Mouse (Mus musculus): ENCODE results near the gene Gm20388. TPM values are rescaled to one million over a fixed set of nuclear protein-coding genes. Genes with fewer than 3 reads are reported as not detected.

Gene Gm20388
- polyA plus RNA-seq, 1 experiment from 2014 or later = not detected

- no peaks in the 10 kb centered on the region for H3K27me3 ChIP-seq
- ATAC-seq (replicated peaks; ENCODE audit: insufficient number of reproducible peaks, insufficient read depth, low FRiP score, low read depth) = no peak
- H3K9ac ChIP-seq = no peak overlapping the region
- no peak overlapping the region for H3K27ac ChIP-seq
- no peaks in the 10 kb centered on the region for H3K9me3 ChIP-seq (replicated peaks)
- 85% methylated on average over 15 of the region's 15 CpGs for WGBS
- H3K4me2 ChIP-seq = no peak overlapping the region
- H3K4me3 ChIP-seq = no peak overlapping the region
- peaks cover 4% of the 10 kb centered on the region for H3K36me3 ChIP-seq
- H3K4me1 ChIP-seq (replicated peaks) = no peaks in the 10 kb centered on the region
Observed at GRCm38 (mm10) chr8:123840578-123841345, 3930.1 kb downstream of the Gm20388 start.

GRCm38 (mm10) chr8:123842086-123842485, 3931.4 kb downstream of the Gm20388 start:
- no peak overlapping the region for H3K4me2 ChIP-seq
- H3K9me3 ChIP-seq (replicated peaks) = no peaks in the 10 kb centered on the region
- WGBS = 88% methylated on average over 12 of the region's 12 CpGs
- H3K36me3 ChIP-seq = no peaks in the 10 kb centered on the region
- H3K27ac ChIP-seq = no peak overlapping the region
- no peaks in the 10 kb centered on the region for H3K27me3 ChIP-seq
- no peaks in the 10 kb centered on the region for H3K4me1 ChIP-seq (replicated peaks)
- no peak overlapping the region for H3K9ac ChIP-seq
- H3K4me3 ChIP-seq = no peak overlapping the region
- ATAC-seq (replicated peaks; ENCODE audit: insufficient number of reproducible peaks, insufficient read depth, low FRiP score, low read depth) = no peak

DNA sequence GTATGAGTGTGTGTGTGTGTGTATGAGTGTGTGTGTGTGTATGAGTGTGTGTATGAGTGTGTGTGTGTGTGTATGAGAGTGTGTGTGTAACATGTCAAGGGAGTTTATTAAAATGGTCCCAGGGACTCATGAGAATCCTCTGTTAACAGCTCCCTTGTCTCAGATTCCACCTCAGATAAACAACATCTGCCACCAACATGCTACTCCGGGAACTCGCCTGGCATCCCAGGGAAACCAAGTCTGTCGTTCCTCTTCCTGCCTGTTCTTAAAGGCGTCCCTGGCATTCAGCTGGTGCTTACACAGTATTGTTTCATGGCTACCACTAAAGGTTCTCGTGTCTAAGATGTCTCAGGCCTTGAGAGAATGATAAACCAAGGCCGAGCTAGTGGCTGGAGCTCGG, 3933.7 kb downstream of the Gm20388 start:
- no peak overlapping the region for H3K4me3 ChIP-seq
- no peaks in the 10 kb centered on the region for H3K27me3 ChIP-seq
- 80% methylated on average over 7 of the region's 7 CpGs for WGBS
- H3K36me3 ChIP-seq = no peaks in the 10 kb centered on the region
- no peaks in the 10 kb centered on the region for H3K9me3 ChIP-seq (replicated peaks)
- no peaks in the 10 kb centered on the region for H3K4me1 ChIP-seq (replicated peaks)
- H3K9ac ChIP-seq = no peak overlapping the region
- H3K4me2 ChIP-seq = no peak overlapping the region
- H3K27ac ChIP-seq = no peak overlapping the region
- no peak for ATAC-seq (replicated peaks; ENCODE audit: insufficient number of reproducible peaks, insufficient read depth, low FRiP score, low read depth)

DNA sequence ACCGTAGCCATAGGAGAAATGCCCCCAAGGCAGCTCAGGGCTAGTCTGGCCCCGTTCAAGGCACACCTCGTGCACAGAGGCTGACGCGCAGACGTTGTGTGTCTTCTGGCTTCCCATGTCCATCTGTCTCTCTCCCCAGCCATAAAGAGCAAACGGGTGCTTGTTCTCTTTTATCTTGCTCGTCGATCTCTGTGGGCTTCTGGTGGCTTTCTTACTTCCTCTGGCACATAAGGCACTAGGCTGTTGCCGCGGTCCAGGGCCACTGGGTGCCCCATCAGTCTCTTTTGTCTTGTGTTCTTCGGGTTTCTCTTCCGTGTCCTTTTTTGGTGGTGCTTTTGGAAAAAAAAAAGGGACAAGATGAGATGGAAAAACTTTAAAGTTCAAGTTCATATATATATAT, 3934.5 kb downstream of the Gm20388 start:
- no peaks in the 10 kb centered on the region for H3K36me3 ChIP-seq
- no peak for ATAC-seq (replicated peaks; ENCODE audit: insufficient number of reproducible peaks, insufficient read depth, low FRiP score, low read depth)
- H3K4me1 ChIP-seq (replicated peaks) = no peaks in the 10 kb centered on the region
- no peaks in the 10 kb centered on the region for H3K9me3 ChIP-seq (replicated peaks)
- WGBS = 78% methylated on average over 13 of the region's 13 CpGs
- H3K27me3 ChIP-seq = no peaks in the 10 kb centered on the region
- H3K4me3 ChIP-seq = no peak overlapping the region
- H3K9ac ChIP-seq = no peak overlapping the region
- H3K27ac ChIP-seq = no peak overlapping the region
- no peak overlapping the region for H3K4me2 ChIP-seq

DNA sequence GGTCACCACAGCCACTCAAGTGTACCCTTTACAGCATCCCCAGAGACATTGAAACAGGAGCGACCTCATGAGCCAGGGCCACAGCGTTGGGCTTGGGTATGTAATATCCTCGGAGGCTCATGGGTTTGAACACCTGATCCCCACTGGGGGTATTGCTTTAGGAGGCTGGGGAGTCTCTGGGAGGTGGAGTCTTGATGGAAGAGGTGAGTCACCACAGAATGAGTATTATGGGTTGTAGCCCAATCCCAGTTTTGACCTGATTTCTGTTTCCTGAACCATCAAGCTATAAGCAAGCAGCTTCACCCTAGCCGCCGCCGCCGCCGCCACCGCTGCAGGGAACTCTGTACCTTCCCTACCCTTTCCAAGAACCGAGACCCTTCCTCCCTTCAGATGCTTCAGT, 3935.3 kb downstream of the Gm20388 start:
- Histone ChIP-seq H3K27me3 (no peaks in the 10 kb centered on the region), H3K4me1 (replicated peaks) (no peaks in the 10 kb centered on the region), H3K9ac (no peak overlapping the region), H3K4me3 (no peak overlapping the region), H3K4me2 (no peak overlapping the region), H3K36me3 (no peaks in the 10 kb centered on the region), H3K9me3 (replicated peaks) (no peaks in the 10 kb centered on the region), H3K27ac (no peak overlapping the region)
- no peak for ATAC-seq (replicated peaks; ENCODE audit: insufficient number of reproducible peaks, insufficient read depth, low FRiP score, low read depth)
- 92% methylated on average over 10 of the region's 10 CpGs for WGBS

DNA sequence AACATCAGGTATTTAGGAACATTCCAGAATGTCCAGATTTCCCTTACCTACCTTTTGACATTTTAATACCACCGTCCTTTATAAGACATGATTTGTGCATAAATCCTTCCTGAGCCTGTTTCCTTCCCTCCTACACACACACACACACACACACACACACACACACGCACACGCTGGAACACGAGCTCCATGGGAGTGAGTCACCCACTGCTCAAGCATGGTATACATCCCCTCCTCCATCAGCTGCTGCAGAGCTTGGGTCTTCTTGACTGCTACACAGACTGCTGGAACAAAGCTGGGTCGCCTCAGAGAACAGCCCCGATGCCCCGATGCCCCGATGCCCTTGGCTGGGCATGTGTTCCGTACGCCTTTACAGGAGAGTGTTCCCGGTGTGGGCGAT, 3935.9 kb downstream of the Gm20388 start:
- Histone ChIP-seq H3K4me1 (replicated peaks) (no peaks in the 10 kb centered on the region), H3K9ac (no peak overlapping the region), H3K4me2 (no peak overlapping the region), H3K36me3 (no peaks in the 10 kb centered on the region), H3K27ac (no peak overlapping the region), H3K9me3 (replicated peaks) (no peaks in the 10 kb centered on the region), H3K27me3 (no peaks in the 10 kb centered on the region), H3K4me3 (no peak overlapping the region)
- 78% methylated on average over 12 of the region's 12 CpGs for WGBS
- ATAC-seq (replicated peaks; ENCODE audit: insufficient number of reproducible peaks, insufficient read depth, low FRiP score, low read depth) = no peak

GRCm38 (mm10) chr8:123847546-123847945, 3936.9 kb downstream of the Gm20388 start:
- 65% methylated on average over 3 of the region's 3 CpGs for WGBS
- no peaks in the 10 kb centered on the region for H3K36me3 ChIP-seq
- no peaks in the 10 kb centered on the region for H3K4me1 ChIP-seq (replicated peaks)
- no peak overlapping the region for H3K4me3 ChIP-seq
- ATAC-seq (replicated peaks; ENCODE audit: insufficient number of reproducible peaks, insufficient read depth, low FRiP score, low read depth) = no peak
- no peak overlapping the region for H3K4me2 ChIP-seq
- no peak overlapping the region for H3K9ac ChIP-seq
- no peaks in the 10 kb centered on the region for H3K27me3 ChIP-seq
- no peaks in the 10 kb centered on the region for H3K9me3 ChIP-seq (replicated peaks)
- H3K27ac ChIP-seq = no peak overlapping the region

DNA sequence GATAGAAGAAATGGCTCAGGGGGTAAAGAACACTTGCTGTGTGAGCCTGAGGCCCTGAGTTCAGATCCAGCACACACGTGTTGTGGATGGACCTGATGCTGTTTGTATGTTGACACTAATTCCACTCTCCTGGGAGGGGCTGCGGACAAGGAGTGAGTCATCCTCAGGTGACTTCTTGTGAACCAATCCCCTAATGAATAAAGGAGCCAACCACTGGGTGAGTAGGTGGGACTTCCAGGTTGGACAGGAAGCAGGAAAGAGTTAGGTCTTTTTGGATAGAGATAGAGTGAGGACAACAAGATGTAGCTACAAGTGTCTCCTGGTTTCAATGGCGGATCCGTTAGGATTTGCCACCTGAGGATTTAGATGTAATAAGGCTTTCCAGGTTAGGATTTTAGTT, 3938.7 kb downstream of the Gm20388 start:
- Histone ChIP-seq H3K4me1 (replicated peaks) (no peaks in the 10 kb centered on the region), H3K36me3 (no peaks in the 10 kb centered on the region), H3K4me2 (no peak overlapping the region), H3K9ac (no peak overlapping the region), H3K9me3 (replicated peaks) (no peaks in the 10 kb centered on the region), H3K4me3 (no peak overlapping the region), H3K27me3 (no peaks in the 10 kb centered on the region), H3K27ac (no peak overlapping the region)
- 75% methylated on average over 4 of the region's 4 CpGs for WGBS
- no peak for ATAC-seq (replicated peaks; ENCODE audit: insufficient number of reproducible peaks, insufficient read depth, low FRiP score, low read depth)

DNA sequence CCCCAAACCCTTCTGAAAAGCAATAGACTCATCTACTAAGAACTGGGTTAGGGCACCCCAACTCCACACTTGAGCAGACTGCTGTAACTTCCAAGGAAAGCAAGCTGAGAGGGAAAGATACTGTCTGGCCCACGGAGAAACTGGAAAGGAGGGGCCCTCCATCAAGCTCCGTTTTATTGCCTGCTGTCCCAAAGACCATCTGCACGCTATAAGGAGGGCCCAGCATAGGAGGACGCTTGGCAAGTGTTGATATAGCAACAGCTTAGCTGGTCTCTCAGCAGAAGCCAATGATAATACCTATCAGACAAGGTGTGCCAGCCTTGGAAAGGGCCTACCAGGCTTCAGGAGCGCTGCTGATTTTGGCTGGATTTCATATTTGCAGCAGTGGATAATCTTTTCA, 3940.9 kb downstream of the Gm20388 start:
- no peak overlapping the region for H3K27ac ChIP-seq
- H3K27me3 ChIP-seq = no peaks in the 10 kb centered on the region
- H3K36me3 ChIP-seq = no peaks in the 10 kb centered on the region
- no peak for ATAC-seq (replicated peaks; ENCODE audit: insufficient number of reproducible peaks, insufficient read depth, low FRiP score, low read depth)
- H3K9me3 ChIP-seq (replicated peaks) = no peaks in the 10 kb centered on the region
- H3K4me3 ChIP-seq = no peak overlapping the region
- no peak overlapping the region for H3K9ac ChIP-seq
- H3K4me1 ChIP-seq (replicated peaks) = no peaks in the 10 kb centered on the region
- no peak overlapping the region for H3K4me2 ChIP-seq
- 60% methylated on average over 5 of the region's 5 CpGs for WGBS

DNA sequence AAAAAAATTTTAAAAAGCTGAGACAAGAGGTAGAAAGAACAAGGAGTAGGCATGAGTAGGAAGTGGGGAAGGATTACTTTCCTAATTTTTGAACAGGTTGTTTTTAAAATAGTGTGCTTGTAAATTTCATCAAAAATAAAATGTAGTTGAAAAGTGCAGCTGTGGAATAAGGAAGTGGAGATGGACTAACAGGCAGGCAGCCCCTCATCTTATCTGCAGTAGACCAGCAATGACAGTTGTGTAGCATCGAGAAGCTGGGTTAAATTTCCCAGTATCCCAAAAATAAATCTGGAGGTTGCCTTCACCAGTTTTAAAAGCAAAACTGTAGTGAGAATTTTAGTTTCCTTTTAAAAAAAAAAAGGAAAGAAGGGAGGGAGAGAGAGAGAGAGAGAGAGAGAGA, 3943.6 kb downstream of the Gm20388 start:
- no peaks in the 10 kb centered on the region for H3K9me3 ChIP-seq (replicated peaks)
- peaks cover 10% of the 10 kb centered on the region; the same call in 1 of the 2 replicates for H3K4me1 ChIP-seq (replicated peaks)
- no peaks in the 10 kb centered on the region for H3K36me3 ChIP-seq
- H3K4me2 ChIP-seq = no peak overlapping the region
- no peaks in the 10 kb centered on the region for H3K27me3 ChIP-seq
- no peak overlapping the region for H3K27ac ChIP-seq
- no peak overlapping the region for H3K4me3 ChIP-seq
- WGBS = 54% methylated on average over 1 of the region's 1 CpGs
- H3K9ac ChIP-seq = no peak overlapping the region
- ATAC-seq (replicated peaks; ENCODE audit: insufficient number of reproducible peaks, insufficient read depth, low FRiP score, low read depth) = no peak

DNA sequence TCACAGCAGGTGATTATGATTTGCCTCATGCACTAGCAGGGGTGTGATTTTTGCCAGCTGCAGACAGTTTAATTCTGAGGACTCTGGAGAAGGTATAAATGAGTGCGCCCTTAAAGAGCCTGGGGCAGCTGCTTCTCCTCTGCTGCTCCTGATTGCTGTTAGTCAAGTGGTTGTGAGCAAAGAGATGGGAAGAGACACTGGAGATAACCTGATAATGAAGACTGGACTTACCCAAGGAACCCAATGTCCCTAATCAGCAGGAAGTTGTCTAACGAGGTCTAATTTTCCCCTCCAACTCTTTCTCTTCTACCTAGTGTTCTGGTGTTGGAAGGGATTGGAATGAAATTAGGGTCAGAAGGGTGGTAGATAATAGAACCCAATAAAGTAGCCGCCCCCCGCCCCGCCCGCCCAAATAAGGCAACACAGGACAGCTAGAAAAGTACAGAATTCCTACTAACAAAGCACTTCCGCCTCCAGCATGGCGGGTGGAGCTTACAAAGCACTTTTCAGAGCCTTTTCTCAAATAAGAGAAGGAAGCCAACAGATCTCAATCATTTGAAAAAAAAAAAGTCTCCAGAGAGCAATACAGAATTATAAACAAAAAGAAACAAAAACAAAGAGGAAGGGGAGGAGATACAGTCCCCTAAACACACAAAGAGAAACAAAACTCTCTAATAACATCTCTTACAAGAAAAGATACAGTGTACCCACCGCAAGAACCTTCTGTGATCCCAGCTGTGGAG, 3944.3 kb downstream of the Gm20388 start:
- no peak overlapping the region for H3K27ac ChIP-seq
- H3K36me3 ChIP-seq = no peaks in the 10 kb centered on the region
- H3K9me3 ChIP-seq (replicated peaks) = no peaks in the 10 kb centered on the region
- whole genome bisulfite sequencing = 89% methylated on average over 9 of the region's 9 CpGs
- no peak for ATAC-seq (replicated peaks; ENCODE audit: insufficient number of reproducible peaks, insufficient read depth, low FRiP score, low read depth)
- H3K4me1 ChIP-seq (replicated peaks) = peaks cover 12% of the 10 kb centered on the region; the same call in 1 of the 2 replicates
- H3K4me2 ChIP-seq = no peak overlapping the region
- no peaks in the 10 kb centered on the region for H3K27me3 ChIP-seq
- no peak overlapping the region for H3K9ac ChIP-seq
- H3K4me3 ChIP-seq = no peak overlapping the region

- Histone ChIP-seq H3K9ac (no peak overlapping the region), H3K27me3 (peaks cover 6% of the 10 kb centered on the region; the same call in 1 of the 2 replicates), H3K4me3 (no peak overlapping the region), H3K4me1 (replicated peaks) (peaks cover 14% of the 10 kb centered on the region; the same call in 1 of the 2 replicates), H3K36me3 (no peaks in the 10 kb centered on the region), H3K27ac (no peak overlapping the region), H3K9me3 (replicated peaks) (no peaks in the 10 kb centered on the region), H3K4me2 (no peak overlapping the region)
- ATAC-seq (replicated peaks; ENCODE audit: insufficient number of reproducible peaks, insufficient read depth, low FRiP score, low read depth) = no peak
- 70% methylated on average over 3 of the region's 3 CpGs for WGBS
Observed at GRCm38 (mm10) chr8:123857361-123857760, 3946.7 kb downstream of the Gm20388 start.
